Mouse (Mus musculus) left cerebral cortex, adult 18-20 months (tissue): ENCODE measurements around the gene Gm3424. TPM values are rescaled to one million over a fixed set of nuclear protein-coding genes. Genes with fewer than 3 reads are reported as not detected.
A peak's percentile ranks its signal among the peaks of the same experiment; 100 is the strongest.
"Not testable (repeated sequence)": the region's sequence is repeated elsewhere in the genome, so short reads cannot be mapped to it uniquely, and the experiment has no call there.

ENCODE experiments used
- DNase-seq, 2 experiments: peaks; one replicate each; pipeline ENCODE4 v3.0.0; 2021 to 2022; ENCODE audit warnings: low spot score in 2 of 2, mixed read lengths in 1 of 2
- long read RNA-seq, 2 experiments: library from polyadenylated mRNA; stranded (forward); transcript quantifications; one replicate each; pipeline ENCODE4 v2.0.0; 2021
- total RNA-seq, 2 experiments: library from RNA; stranded (reverse); gene quantifications; 2 replicates each; pipeline ENCODE4 v1.2.3; 2021

Gm3424 gene
- not detected for total RNA-seq
- long read RNA-seq, experiment 1, result 0 reads
- long read RNA-seq, experiment 2, result 0 reads

DNA sequence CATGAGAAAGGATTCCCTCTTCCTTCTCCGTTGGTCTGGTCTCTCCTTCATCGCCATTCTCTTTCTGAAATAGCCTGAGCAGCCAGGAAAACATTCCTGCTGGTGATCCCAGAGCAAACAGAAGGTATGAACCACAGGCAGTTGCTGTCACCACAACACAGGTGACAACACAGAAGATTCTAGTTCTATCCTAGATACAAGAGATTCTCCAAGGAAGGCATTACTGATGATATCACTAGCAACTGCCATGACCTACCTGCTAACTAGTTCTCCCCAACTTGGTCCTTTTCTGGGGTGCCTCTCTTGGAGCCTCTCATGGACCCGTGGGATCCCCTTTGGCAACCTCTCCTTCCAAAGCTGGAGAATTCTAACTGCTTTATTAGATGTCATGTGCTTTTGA lies at the start of gene Gm3424:
Gene Gm3424, minus strand, starts transcription at position 101 of the 400 bp plus-strand sequence.
- DNase-seq, result not testable (repeated sequence)

- not testable (repeated sequence) for DNase-seq
Measured at GRCm38 (mm10) chr14:5879791-5880190, 49.7 kb upstream of the Gm3424 start.

DNA sequence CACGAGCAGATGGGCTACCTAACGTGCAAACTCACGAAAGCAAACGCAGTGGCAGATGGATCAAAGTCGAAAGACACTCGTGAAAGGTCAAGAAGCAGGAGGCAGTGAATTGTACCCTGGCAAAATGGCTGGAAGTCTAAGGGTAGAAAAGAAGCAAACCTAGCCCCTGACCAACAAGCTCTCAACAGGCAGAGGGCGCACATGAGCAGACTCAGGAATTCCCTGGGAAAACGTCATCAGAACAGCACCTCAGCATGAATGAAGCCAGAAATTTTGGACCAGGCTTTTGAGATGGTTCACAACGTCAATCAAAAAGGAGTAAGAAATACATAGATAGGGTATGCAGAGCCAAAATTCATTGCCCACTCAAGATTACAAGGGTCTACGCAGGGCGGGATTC lies 49.0 kb upstream of the Gm3424 start:
- peak; percentile 47 to 50 for DNase-seq

DNA sequence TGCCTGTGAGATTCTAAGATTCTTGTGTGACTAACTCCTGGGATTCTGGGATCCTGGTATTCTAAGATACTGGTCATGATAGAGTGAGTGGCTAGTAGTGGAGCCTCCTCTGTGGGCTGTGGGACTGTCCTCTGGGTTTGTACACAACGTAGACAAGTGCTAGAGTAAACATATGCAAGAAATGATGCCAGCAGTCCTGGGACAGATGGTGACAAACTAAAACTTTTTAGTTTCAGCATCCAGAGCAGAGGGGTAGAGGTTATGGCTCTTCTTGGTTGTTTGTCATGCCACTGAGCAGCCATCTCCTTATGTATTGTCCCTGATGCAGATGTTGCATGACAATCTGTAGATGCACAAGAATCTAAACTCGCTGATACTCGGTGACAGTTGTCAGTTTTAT lies 25.8 kb upstream of the Gm3424 start:
- not testable (repeated sequence) for DNase-seq

DNA sequence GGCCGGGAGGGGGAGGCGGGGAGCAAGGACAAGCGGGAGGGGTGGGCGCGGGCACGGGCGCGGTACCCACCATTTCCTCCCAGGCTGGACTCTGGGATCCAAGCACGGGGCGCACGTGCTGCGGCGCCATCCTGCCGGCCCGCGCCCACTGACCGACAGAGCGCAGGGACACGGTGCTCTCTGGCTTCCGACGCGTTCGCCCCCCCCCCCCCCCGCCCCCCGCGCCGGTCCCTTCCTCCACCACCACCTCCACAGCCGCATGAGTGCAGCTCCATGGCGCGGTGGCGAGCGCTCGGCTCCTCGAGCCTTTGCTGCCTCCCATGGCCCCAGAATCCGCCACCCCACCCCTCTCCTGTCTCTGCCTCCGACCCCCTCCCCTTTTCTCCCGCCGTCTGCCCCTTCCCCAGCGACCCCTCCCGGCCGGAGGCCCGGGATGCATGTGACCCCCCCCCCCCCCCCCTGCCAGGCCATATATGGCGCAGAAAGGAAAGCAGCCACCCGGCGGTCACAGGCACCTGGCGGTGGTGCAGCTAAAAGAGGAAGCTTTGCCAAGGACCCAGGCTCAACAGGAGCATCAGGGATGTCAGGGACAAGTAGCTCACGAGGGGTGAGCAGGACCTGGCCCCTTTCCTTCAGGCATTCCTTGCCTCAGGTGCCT lies 17.3 kb downstream of the Gm3424 start:
- DNase-seq, result not testable (repeated sequence)

- DNase-seq, result not testable (repeated sequence)
Measured at GRCm38 (mm10) chr14:5807882-5808281, 22.2 kb downstream of the Gm3424 start, which contains the start of gene Gm3383. Gene Gm3383 (minus strand): TSS chr14:5807982.

Other genes with a start within 250 kb of the Gm3424 start
- not detected for gene Gm8265, start 197.3 kb downstream of the Gm3424 start, total RNA-seq
- gene Gm9603, start 142.9 kb downstream of the Gm3424 start, total RNA-seq, result not detected
- 1 to 10 TPM in 1 of 2 experiments, under 1 TPM in 1; 0.33 to 1.2 TPM for gene Gm3373, start 88.8 kb downstream of the Gm3424 start, total RNA-seq
- 1 to 10 TPM; 1.2 to 2.7 TPM for gene Gm3383, start 22.3 kb downstream of the Gm3424 start, total RNA-seq
- gene Gm8237, start 50.1 kb upstream of the Gm3424 start, total RNA-seq, result under 1 TPM; 0.23 to 0.42 TPM
- under 1 TPM; 0.54 to 0.81 TPM for gene Gm3248, start 131.4 kb upstream of the Gm3424 start, total RNA-seq
- gene Gm3453, start 148.8 kb upstream of the Gm3424 start, total RNA-seq, result not detected
- gene Gm6337, start 227.9 kb upstream of the Gm3424 start, total RNA-seq, result not detected